Mouse (Mus musculus): ENCODE data around the gene Icos. TPM values are rescaled to one million over a fixed set of nuclear protein-coding genes. Genes with fewer than 3 reads are reported as not detected.

The Icos gene
- total RNA-seq, 2 experiments from 2014 or later, result 0.14 to 0.22 TPM

DNA sequence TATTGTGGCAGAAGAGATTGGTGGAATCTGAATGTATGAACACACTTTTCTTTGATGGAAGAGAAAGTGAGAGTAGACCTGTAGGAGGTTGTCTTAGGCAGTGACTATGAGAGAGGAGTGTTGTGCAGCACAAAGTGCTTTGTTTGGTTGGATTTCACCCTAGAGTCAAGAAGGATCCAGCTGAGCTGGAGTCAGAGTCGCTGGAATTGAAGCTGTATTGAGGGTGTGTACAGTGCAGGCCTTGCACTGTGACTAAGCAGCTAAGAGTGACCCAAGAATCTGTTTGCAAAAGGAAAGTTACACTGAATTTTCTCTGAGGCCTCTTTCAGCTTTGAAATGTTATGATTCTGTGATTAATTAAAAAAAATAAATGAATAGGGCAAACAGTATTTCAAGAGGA, 52.2 kb downstream of the Icos start:
- DNase-seq, result no peak
- intact Hi-C loops (cut with DNase I), result no loop called here

DNA sequence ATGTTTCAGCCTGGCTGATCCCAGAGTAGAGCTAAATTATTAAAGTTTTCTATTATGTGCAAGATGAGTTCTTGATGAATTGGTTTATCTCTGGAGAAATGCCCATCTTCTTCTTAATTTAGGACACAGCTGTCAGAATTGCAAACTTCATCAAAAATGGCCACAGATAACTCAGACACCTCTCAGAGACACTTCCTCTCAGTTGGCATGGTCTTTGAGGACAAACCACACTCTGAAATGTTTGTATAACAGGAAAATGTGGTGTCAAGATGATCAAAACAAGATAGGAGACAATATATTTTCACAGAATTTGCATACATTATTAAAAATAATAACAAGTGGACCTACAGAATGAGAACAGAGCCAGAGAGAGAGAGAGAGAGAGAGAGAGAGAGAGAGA, 52.8 kb downstream of the Icos start:
- intact Hi-C loops (cut with DNase I), result no loop called here
- DNase-seq, result no peak

DNA sequence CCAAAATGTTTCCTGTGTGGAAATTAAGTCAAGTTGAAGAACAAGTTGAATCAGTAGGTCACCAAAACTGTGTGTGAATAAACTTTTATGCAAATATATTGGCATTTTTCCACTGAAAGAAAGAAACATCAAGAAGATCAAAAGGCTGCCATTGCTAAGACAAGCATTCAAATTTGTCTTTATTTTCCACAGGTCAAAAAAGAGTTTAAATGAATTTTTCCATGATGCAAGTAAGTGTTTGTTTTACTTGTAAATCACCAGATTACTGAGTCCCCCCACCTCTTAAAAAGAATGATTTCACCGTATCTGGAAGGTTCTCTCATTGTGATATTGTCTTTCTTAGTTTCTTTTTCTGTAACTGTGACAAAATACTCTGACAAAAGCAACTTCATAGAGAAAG, 57.5 kb downstream of the Icos start:
- intact Hi-C loops (cut with DNase I), result no loop called here
- DNase-seq, result no peak

DNA sequence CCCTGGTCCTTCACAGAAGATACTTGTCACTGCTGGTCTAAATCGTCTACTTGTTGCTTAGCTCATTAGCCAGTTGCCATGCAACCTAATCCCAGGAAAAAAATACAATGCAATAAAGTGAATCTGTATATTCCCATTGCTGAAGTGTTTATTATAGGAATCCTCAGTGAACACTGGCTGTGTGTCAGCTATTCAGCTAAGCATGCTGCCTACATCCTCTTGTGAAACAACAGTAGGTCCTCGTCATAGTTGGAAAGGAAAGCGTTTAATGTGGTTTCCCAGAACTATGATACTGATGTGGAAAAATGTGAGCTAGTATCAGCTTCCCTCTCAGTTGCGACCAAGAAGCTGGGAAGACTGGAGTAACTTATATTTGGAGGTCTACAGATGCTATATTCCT, 60.5 kb downstream of the Icos start:
- intact Hi-C loops (cut with DNase I), result no loop called here
- DNase-seq, result no peak

DNA sequence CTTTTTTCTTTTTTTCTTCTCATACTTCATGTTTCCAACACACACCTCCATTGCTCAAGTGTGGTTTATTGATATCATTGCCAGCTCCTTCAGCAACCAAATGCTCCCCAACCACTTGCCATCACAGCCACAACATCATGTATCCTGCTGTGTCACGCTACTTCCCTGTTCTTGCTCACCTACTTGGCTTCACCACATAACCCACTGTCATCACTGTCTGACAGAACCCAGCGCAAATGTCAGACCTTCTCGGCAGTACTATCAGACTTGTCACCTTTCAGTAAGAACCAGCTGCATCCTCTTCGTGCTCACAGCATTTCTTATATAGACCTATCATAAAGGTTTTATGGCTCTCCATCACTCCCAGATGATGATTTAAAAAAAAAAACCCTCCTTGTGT, 61.6 kb downstream of the Icos start:
- no peak for DNase-seq
- intact Hi-C loops (cut with DNase I), result no loop called here

DNA sequence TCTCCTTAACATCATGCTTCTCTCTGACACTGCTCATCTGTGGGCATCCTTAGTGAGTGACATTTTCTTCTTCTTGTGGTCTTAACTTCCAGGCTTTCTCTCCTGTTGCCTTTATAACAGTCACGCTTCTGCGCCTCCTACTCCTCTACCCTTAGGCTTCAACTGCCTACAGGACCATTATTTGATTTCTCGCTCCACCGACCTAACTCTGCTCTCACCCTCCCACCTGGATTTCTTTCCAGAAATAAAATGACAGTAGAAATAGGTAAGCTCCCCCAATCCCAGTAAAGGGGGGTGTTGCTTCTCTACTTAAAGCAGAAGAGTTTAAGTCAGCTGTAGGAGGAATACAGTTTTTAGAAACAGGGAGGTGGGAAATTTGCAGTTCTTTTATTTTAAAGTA, 62.7 kb downstream of the Icos start:
- intact Hi-C loops (cut with DNase I), result no loop called here
- DNase-seq, result no peak

DNA sequence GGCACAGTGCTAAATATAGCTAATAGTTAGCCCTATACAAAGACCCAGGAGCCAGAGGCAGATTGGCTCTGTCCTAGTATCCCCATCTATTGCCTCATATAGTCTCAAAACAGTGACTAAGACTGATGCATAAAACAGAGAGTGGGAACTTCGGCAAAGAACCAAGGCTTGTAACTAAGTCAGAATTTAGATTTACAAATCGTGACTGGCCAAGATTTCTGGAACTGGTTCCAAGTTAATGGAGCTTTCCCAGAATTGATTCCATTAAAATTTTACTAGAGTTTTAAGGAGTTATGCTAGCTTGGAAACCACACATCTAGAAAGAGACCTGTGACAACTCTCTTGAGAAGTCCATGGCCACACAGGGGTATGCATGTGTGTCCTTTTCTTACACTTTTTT, 65.1 kb downstream of the Icos start:
- no peak for DNase-seq
- intact Hi-C loops (cut with DNase I), result no loop called here

DNA sequence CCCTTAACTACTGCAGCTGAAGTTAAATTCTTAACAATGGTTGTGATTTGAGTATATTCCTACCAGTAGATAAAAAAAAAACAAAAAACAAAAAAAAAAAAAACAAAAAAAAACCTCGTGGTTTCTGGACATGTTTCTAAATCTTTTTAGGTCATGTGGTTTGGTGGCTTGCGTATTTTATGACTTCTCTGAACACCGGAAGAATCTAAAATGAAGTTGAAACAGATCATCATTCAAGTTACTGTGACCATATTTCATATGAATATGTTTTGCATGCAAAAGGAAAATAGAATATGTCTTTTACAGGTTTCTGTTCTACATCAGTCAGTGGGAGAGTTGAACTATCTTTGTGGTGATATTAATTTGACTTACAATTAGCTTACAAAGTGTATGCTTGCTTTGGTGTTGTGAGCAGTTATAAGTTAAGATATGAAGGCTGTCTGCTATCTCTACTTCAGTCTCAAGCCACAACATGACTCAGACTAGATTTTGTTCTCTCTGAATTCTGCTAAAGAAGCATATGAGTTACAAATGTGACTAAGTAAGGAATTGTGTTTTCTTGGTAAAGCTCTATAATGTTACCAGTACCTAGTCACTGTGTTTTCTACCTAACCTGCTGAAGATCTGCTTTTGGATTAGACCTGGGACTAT, 68.5 kb downstream of the Icos start:
- DNase-seq, result no peak

DNA sequence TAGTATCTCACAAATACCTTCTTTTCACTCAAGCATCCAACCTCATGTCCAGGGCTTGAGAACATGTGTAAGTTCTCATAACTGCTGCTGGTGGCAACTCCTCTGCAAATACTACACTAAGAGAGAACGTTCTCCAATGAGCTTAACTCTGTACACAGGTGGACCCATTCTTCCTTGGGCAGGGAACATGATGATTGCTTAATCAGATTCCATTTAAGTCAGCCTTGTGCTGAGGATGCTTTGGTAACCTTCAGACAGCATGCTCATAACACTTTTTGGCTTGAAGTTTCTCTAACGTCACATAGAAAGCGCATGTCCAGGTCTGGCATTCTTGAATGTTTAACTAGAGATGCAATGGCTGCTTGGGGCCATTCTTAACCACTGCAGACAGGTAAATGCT, 69.6 kb downstream of the Icos start:
- intact Hi-C loops (cut with DNase I), result no loop called here
- no peak for DNase-seq

More for the DNA sequence above, 68.5 kb downstream of the Icos start:
- intact Hi-C loops (cut with DNase I), result no loop called here

Other genes starting within 250 kb of the Icos start
- 1 to 10 TPM in 1 of 2 experiments, under 1 TPM in 1; 1.00 to 1.1 TPM for gene Ctla4, start 90.9 kb upstream of the Icos start, total RNA-seq (2021)

Measured in heart, postnatal 36 days (tissue).